Mouse (Mus musculus): ENCODE data around the gene Grk2. TPM values are rescaled to one million over a fixed set of nuclear protein-coding genes. Genes with fewer than 3 reads are reported as not detected.

The Grk2 gene
- total and polyA plus RNA-seq, 3 experiments: 118 to 203 (median 193) TPM

GRCm38 (mm10) chr19:4309776-4310185 lies 3.8 kb upstream of the Grk2 start:
- dilution Hi-C loops (cut with MboI; ENCODE audit: extremely low pct_ligation_motif_present, extremely low pct_unique_long_range_greater_than_20kb, low sequenced_read_pairs): no loop called here
- TF ChIP-seq ELF1 (IDR thresholded peaks at IDR 0.05; ENCODE audit: low read depth, low read length): no peak
- no peak for TF ChIP-seq BHLHE40 (IDR thresholded peaks at IDR 0.05; ENCODE audit: low read depth, low read length)
- no peak for TF ChIP-seq MAFK (IDR thresholded peaks at IDR 0.05; ENCODE audit: insufficient replicate concordance, low read length)
- TF ChIP-seq SMC3 (IDR thresholded peaks at IDR 0.05; ENCODE audit: low read depth, low read length): peak; percentile 95
- no peak for TF ChIP-seq MEF2A (IDR thresholded peaks at IDR 0.05; ENCODE audit: borderline replicate concordance, low read depth, low read length)
- TF ChIP-seq ZNF384 (IDR thresholded peaks at IDR 0.05; ENCODE audit: low read depth, low read length): peak; percentile 81
- peak; percentile 51 to 92 for TF ChIP-seq CTCF (conservative IDR thresholded peaks at IDR 0.05 in 1 of 2, IDR thresholded peaks at IDR 0.05 in 1 of 2; ENCODE audit: low read depth in 2 of 2, low read length in 2 of 2)
- no peak for TF ChIP-seq ZKSCAN1 (IDR thresholded peaks at IDR 0.05; ENCODE audit: borderline replicate concordance, low read depth, low read length)
- peak; percentile 64 for TF ChIP-seq HCFC1 (IDR thresholded peaks at IDR 0.05; ENCODE audit: low read depth, low read length)
- no peak for TF ChIP-seq TBP (conservative IDR thresholded peaks at IDR 0.05; ENCODE audit: low read depth, low read length)
- TF ChIP-seq MXI1 (IDR thresholded peaks at IDR 0.05; ENCODE audit: low read depth, low read length): no peak
- no peak for TF ChIP-seq CHD1 (IDR thresholded peaks at IDR 0.05; ENCODE audit: low read depth, low read length)
- no peak for TF ChIP-seq JUN (IDR thresholded peaks at IDR 0.05; ENCODE audit: insufficient read depth, low read depth, low read length)
- no peak for TF ChIP-seq NRF1 (IDR thresholded peaks at IDR 0.05; ENCODE audit: low read depth, low read length)
- TF ChIP-seq KAT2A (IDR thresholded peaks at IDR 0.05; ENCODE audit: insufficient replicate concordance, low read length): no peak
- TF ChIP-seq MYC (IDR thresholded peaks at IDR 0.05; ENCODE audit: low read depth, low read length): no peak
- peak; percentile 94 for TF ChIP-seq RAD21 (IDR thresholded peaks at IDR 0.05; ENCODE audit: low read depth, low read length)
- peak; percentile 86 for TF ChIP-seq ZC3H11A (IDR thresholded peaks at IDR 0.05; ENCODE audit: low read depth, low read length)
- no peak for TF ChIP-seq ETS1 (conservative IDR thresholded peaks at IDR 0.05; ENCODE audit: low read depth, low read length)

GRCm38 (mm10) chr19:4309302-4309701 lies 3.3 kb upstream of the Grk2 start:
- dilution Hi-C loops (cut with MboI; ENCODE audit: extremely low pct_ligation_motif_present, extremely low pct_unique_long_range_greater_than_20kb, low sequenced_read_pairs): no loop called here
- no peak for DNase-seq (ENCODE audit: extremely low read depth)
- H3K27me3 ChIP-seq (replicated peaks): no peaks in the 10 kb centered on the region

More at GRCm38 (mm10) chr19:4309776-4310185, 3.8 kb upstream of the Grk2 start:
- Histone ChIP-seq H3K9ac (ENCODE audit: insufficient read depth, low read depth) (no peak overlapping the region), H3K4me3 (replicated peaks in 1 of 3; ENCODE audit: low read depth in 2 of 3, low read length in 2 of 3, poor library complexity in 1 of 3) (no peak overlapping the region), H3K27me3 (replicated peaks) (no peaks in the 10 kb centered on the region), H3K27ac (ENCODE audit: insufficient read depth, low read depth) (no peak overlapping the region), H3K4me2 (ENCODE audit: insufficient read depth, low read depth, poor library complexity, severe bottlenecking) (0 out of 2 replicates have a peak overlapping the region, but pooled peaks have one; percentile 26), H3K79me2 (replicated peaks; ENCODE audit: control insufficient read depth, extremely low read depth, insufficient read depth, poor library complexity, severe bottlenecking) (peaks cover 11% of the 10 kb centered on the region), H3K36me3 (replicated peaks in 1 of 2; ENCODE audit: control insufficient read depth in 1 of 2, insufficient read depth in 1 of 2, low read length in 1 of 2) (peaks cover 0 to 13% of the 10 kb centered on the region in 2 experiments), H3K4me1 (ENCODE audit: control insufficient read depth in 1 of 2, insufficient read depth in 2 of 2) (peaks cover 14 to 24% of the 10 kb centered on the region in 2 experiments), H3K9me3 (replicated peaks; ENCODE audit: low read length) (no peaks in the 10 kb centered on the region)
- in situ Hi-C loops (cut with MboI; ENCODE audit: low pct_ligation_motif_present, low pct_unique_long_range_greater_than_20kb, low sequenced_read_pairs): loop anchor here (5.0 kb wide), 1 partner anchor 52 kb away; no protein-coding TSS in a partner anchor
- peak; percentile 84 for DNase-seq (ENCODE audit: extremely low read depth)

More at GRCm38 (mm10) chr19:4309302-4309701, 3.3 kb upstream of the Grk2 start:
- H3K9me3 ChIP-seq (replicated peaks; ENCODE audit: low read length): no peaks in the 10 kb centered on the region
- peaks cover 0 to 12% of the 10 kb centered on the region in 2 experiments for H3K36me3 ChIP-seq (replicated peaks in 1 of 2; ENCODE audit: control insufficient read depth in 1 of 2, insufficient read depth in 1 of 2, low read length in 1 of 2)
- TF ChIP-seq MAFK (IDR thresholded peaks at IDR 0.05; ENCODE audit: insufficient replicate concordance, low read length): no peak
- TF ChIP-seq ZC3H11A (IDR thresholded peaks at IDR 0.05; ENCODE audit: low read depth, low read length): no peak
- no peak for TF ChIP-seq ELF1 (IDR thresholded peaks at IDR 0.05; ENCODE audit: low read depth, low read length)
- TF ChIP-seq MEF2A (IDR thresholded peaks at IDR 0.05; ENCODE audit: borderline replicate concordance, low read depth, low read length): no peak
- TF ChIP-seq EP300 (IDR thresholded peaks at IDR 0.05; ENCODE audit: low read length): no peak
- TF ChIP-seq MYC (IDR thresholded peaks at IDR 0.05; ENCODE audit: low read depth, low read length): no peak
- no peak for TF ChIP-seq USF1 (IDR thresholded peaks at IDR 0.05; ENCODE audit: low read depth, low read length)
- TF ChIP-seq NELFE (IDR thresholded peaks at IDR 0.05; ENCODE audit: low read depth, low read length): no peak
- TF ChIP-seq TCF12 (IDR thresholded peaks at IDR 0.05; ENCODE audit: low read depth, low read length): no peak
- no peak for TF ChIP-seq UBTF (IDR thresholded peaks at IDR 0.05; ENCODE audit: low read depth, low read length)
- in situ Hi-C loops (cut with MboI; ENCODE audit: low pct_ligation_motif_present, low pct_unique_long_range_greater_than_20kb, low sequenced_read_pairs): loop anchor here (5.0 kb wide), 1 partner anchor 52 kb away; no protein-coding TSS in a partner anchor
- H3K9ac ChIP-seq (ENCODE audit: insufficient read depth, low read depth): no peak overlapping the region
- H3K79me2 ChIP-seq (replicated peaks; ENCODE audit: control insufficient read depth, extremely low read depth, insufficient read depth, poor library complexity, severe bottlenecking): peaks cover 11% of the 10 kb centered on the region
- no peak overlapping the region for H3K27ac ChIP-seq (ENCODE audit: insufficient read depth, low read depth)
- no peak overlapping the region for H3K4me3 ChIP-seq (replicated peaks in 1 of 3; ENCODE audit: low read depth in 2 of 3, low read length in 2 of 3, poor library complexity in 1 of 3)
- peaks cover 14 to 27% of the 10 kb centered on the region in 2 experiments for H3K4me1 ChIP-seq (ENCODE audit: control insufficient read depth in 1 of 2, insufficient read depth in 2 of 2)
- H3K4me2 ChIP-seq (ENCODE audit: insufficient read depth, low read depth, poor library complexity, severe bottlenecking): no peak overlapping the region

Data from CH12.LX (cell line).